Mouse (Mus musculus): ENCODE measurements around the gene Cep350.

DNA sequence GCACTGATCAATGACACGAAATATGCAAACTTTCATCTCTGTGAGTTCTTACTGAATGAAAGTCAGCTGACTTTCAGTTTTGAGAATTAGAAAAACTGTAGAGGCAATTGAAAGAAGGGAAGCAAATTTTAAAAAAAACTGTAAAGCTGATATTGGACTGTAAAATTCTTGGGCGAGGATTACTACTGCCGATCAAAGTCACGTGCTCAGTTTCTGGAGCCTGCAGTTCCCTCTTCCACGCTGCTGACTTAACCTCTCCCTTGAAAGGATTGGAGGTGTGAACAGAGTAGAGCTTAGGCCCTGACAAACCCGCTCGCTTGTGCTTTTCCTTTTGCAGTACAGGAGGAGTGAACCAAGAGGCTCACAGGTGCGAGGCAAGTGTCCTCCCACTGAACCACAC, 29.3 kb upstream of the Cep350 start:
- no peak for TF ChIP-seq CTCF (IDR thresholded peaks at IDR 0.05)
- no peak for TF ChIP-seq EP300 (IDR thresholded peaks at IDR 0.05)

Measured in lung, postnatal 0 days (tissue).